Mouse (Mus musculus) cortical plate, adult 2 months (tissue): ENCODE measurements around the gene Erc1.

Source experiments
- CTCF ChIP-seq: fragments of 200-500 bp; IDR thresholded peaks from 2 replicates; pipeline ENCODE4 v1.5.1; 2011; ENCODE audit warnings: mild to moderate bottlenecking, control low read depth, low read length; ENCODE audit not compliant: insufficient read depth; ENCODE audit errors: extremely low read depth
- POLR2A ChIP-seq: fragments of 200-500 bp; IDR thresholded peaks from 2 replicates; pipeline ENCODE4 v1.6.1; 2011; ENCODE audit warnings: mild to moderate bottlenecking, low read length, control low read depth; ENCODE audit not compliant: insufficient read depth; ENCODE audit errors: extremely low read depth

- no peak for TF ChIP-seq CTCF
- TF ChIP-seq POLR2A: no peak
Observed at GRCm38 (mm10) chr6:119731155-119731554, 116.8 kb downstream of the Erc1 start.
